Mouse (Mus musculus): ENCODE measurements around the gene Il22ra1.

Gene Il22ra1

GRCm38 (mm10) chr4:135772671-135773070, 44.7 kb downstream of the Il22ra1 start:
- DNase-seq, result no peak

GRCm38 (mm10) chr4:135774496-135774895, 46.5 kb downstream of the Il22ra1 start:
- DNase-seq, result no peak

- DNase-seq, result no peak
Observed at GRCm38 (mm10) chr4:135776850-135777249, 48.9 kb downstream of the Il22ra1 start.

DNA sequence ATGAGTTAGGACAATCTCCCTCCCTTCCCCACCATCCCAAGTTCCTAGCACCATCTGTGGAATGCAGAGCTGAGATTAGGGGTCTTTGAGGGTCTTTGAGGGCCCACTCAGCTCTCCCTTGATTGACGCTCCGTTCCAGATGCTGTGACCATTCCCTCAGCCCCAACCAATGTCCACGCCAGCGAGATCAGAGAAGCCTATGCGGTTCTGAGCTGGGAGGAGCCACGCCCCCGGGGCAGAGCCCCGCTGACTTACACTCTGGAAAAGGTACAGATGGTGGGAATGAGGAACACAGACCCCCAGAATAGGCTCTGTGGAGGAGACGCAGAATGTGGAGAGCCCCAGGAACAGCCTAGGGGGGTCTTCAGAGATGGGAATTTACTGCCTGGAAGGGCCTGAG, 51.7 kb downstream of the Il22ra1 start:
- DNase-seq, result no peak

GRCm38 (mm10) chr4:135780255-135780654, 52.3 kb downstream of the Il22ra1 start:
- DNase-seq, result no peak

DNA sequence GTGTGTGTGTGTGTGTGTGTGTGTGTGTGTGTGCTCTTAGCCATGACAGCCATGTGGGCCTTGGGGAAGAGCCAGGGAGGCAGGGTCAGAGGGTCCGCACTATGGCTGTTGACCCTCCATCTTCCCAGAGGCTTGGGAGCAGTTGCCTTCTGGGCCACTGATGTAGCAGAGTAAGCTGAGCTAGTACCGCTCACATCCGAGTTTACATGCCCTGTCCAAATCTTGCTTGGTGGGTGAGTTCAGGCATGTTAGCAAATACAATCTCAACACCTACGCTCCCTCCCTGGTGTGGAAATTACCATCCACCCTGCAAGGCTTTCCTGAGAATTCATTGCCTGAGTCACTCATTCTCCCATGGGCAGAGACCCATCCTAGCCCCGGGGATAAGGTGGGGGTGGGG, 53.3 kb downstream of the Il22ra1 start:
- no peak for DNase-seq

- no peak for DNase-seq
Observed at GRCm38 (mm10) chr4:135786581-135786980, 58.6 kb downstream of the Il22ra1 start.

DNA sequence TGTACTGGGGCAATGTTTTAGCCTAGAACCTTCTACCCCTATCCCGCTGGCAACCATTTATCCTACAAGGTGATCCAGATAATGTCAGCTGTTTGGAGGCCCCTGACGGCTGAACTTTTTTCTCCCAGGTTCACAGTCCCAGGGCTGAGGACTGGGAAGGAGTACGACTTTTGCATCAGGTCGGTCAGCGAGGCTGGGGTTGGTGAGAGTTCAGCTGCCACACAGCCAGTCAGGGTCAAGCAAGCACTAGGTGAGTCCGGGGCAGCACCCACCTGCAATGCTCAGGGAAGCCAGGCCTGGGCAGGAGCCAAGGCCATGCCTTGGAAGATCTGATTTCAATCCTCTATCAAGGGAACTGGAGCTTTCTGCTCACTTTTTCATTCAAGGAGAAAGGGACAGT, 59.3 kb downstream of the Il22ra1 start:
- DNase-seq, result no peak

DNA sequence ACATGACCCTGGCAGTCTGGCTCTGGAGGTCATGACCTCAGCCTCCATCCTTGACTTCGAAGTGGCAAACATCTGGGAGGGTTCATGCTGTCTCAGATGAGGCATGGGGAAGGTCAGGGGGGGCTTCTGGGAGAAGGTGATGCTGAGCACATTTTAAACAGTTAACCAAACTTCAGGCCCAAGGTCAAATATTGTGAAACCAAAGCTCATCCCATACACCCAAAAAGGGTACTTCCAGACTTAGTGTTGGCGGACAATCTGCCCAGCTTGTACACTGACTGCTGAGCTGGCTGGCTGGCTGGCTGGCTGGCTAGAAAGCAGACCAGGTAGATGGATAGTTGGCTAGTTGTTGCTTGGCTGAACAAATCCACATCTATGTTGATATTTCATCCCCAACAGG, 61.2 kb downstream of the Il22ra1 start:
- DNase-seq, result no peak

DNA sequence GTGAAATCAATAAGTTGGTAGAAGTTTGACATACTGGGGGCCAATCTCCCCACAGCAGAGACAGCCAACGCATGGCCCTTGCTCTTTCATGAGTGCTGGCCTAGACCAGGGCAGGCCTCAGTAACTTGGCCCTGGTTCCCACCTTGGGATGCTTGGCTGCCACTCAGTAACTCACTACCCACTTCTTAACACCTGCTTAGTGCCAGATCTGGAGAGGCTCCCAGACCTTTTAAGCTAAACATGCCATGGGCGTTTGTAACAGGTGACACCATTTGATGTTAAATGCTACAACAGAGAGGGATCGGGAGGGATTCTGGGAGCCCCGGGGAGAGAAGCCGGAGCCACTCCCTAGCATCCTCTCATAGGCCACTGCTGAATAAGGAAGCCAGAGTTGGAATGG, 64.8 kb downstream of the Il22ra1 start:
- DNase-seq, result no peak

DNA sequence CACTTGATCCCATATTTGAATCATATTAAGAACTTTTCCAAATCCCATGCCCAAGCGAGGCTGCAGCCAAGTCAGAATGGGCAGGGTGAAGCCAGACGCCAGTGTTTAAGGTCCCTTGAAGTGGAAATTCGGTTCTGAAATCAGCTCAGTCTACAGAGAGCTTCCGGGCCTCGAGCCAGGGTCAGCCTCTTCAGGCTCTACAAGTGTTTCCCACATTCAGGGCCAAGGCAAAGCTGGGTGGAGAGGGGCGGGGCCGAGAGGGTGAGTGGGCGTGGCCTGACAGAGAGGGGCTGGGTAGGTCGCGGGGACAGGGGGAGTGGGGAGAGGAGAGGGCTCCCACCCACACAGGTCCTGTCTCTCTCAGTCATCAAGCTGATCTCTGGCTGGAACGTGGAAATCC, 70.0 kb downstream of the Il22ra1 start:
- peak; percentile 83 to 88 for DNase-seq

- DNase-seq, result peak; percentile 84 to 91
Observed at GRCm38 (mm10) chr4:135801543-135801942, 73.6 kb downstream of the Il22ra1 start.
